9 mouse cellular contexts compared by ENCODE assay signal in genomic region chr12:44330216-44330719, GRCm38 (mm10). TPM values are rescaled to one million over a fixed set of nuclear protein-coding genes. Genes with fewer than 3 reads are reported as not detected.
A peak's percentile ranks its signal among the peaks of the same experiment; 100 is the strongest.
DNase-seq lines count a peak whose midpoint lies in the region; ATAC-seq and TF ChIP-seq lines count a peak whose summit lies in the region.
"Had no signal": no experiment of that assay in that cellular context is flagged by ENCODE, and none has a peak within 500 bp of the region (broad histone marks: within the 10 kb centered on the region; RNA-seq: fewer than 3 reads in every experiment).

No protein-coding gene starts in this region.

- DNase-seq in heart, adult 8-10 months (ENCODE audit: low spot score) = no peak
- DNase-seq in embryonic facial prominence, embryonic 10.5 days (ENCODE audit: low spot score) = peak; percentile 19
- peak; percentile 29 for DNase-seq in limb, embryonic 11.5 days (ENCODE audit: low spot score)
- no peak for DNase-seq in gastrocnemius, adult 8-10 months (ENCODE audit: low spot score in 2 of 2)
- DNase-seq in ovary, postnatal 14 days (ENCODE audit: low spot score) = no peak

- peak overlapping the region; percentile 63 for H3K4me3 ChIP-seq in heart, embryonic 12.5 days
- peak overlapping the region; percentile 88 for H3K4me3 ChIP-seq in E14TG2a.4 (replicated peaks; ENCODE audit: low read length)
- peak overlapping the region; percentile 76 for H3K4me3 ChIP-seq in embryonic facial prominence, embryonic 10.5 days
- peak overlapping the region; percentile 48 for H3K4me3 ChIP-seq in limb, embryonic 11.5 days (ENCODE audit: low read depth, low read length)
- H3K4me3 ChIP-seq in stomach, embryonic 14.5 days (ENCODE audit: low read depth, low read length) = peak overlapping the region; percentile 62

- 2% methylated on average over 9 of the region's 9 CpGs for WGBS in heart, embryonic 12.5 days
- WGBS in embryonic facial prominence, embryonic 10.5 days = 1% methylated on average over 9 of the region's 9 CpGs
- WGBS in limb, embryonic 11.5 days = 2% methylated on average over 9 of the region's 9 CpGs
- 4% methylated on average over 9 of the region's 9 CpGs for WGBS in stomach, embryonic 14.5 days

- no peak overlapping the region; the same call in 1 of the 2 replicates for H3K9ac ChIP-seq in heart, embryonic 12.5 days
- H3K9ac ChIP-seq in limb, embryonic 11.5 days (ENCODE audit: low read length) = no peak overlapping the region
- H3K9ac ChIP-seq in stomach, embryonic 14.5 days (replicated peaks; ENCODE audit: low read depth, low read length) = no peak overlapping the region

- H3K9me3 ChIP-seq in heart, embryonic 12.5 days (replicated peaks) = no peaks in the 10 kb centered on the region
- no peaks in the 10 kb centered on the region for H3K9me3 ChIP-seq in E14TG2a.4 (ENCODE audit: low read length)
- no peaks in the 10 kb centered on the region for H3K9me3 ChIP-seq in embryonic facial prominence, embryonic 10.5 days
- H3K9me3 ChIP-seq in limb, embryonic 11.5 days (ENCODE audit: control insufficient read depth, low read length) = no peaks in the 10 kb centered on the region
- no peaks in the 10 kb centered on the region for H3K9me3 ChIP-seq in stomach, embryonic 14.5 days (ENCODE audit: control insufficient read depth, low read depth, low read length)

- H3K27me3 ChIP-seq in heart, embryonic 12.5 days (replicated peaks) = peaks cover 31% of the 10 kb centered on the region
- H3K27me3 ChIP-seq in E14TG2a.4 (ENCODE audit: insufficient read depth, low read length) = peaks cover 45% of the 10 kb centered on the region
- H3K27me3 ChIP-seq in embryonic facial prominence, embryonic 10.5 days (replicated peaks; ENCODE audit: low read depth, poor library complexity, severe bottlenecking) = peaks cover 54% of the 10 kb centered on the region
- H3K27me3 ChIP-seq in limb, embryonic 11.5 days (ENCODE audit: control insufficient read depth, insufficient read depth, low read length) = peaks cover 21% of the 10 kb centered on the region
- H3K27me3 ChIP-seq in stomach, embryonic 14.5 days (ENCODE audit: control insufficient read depth, insufficient read depth, low read length) = 0 out of 2 replicates have a peak, but pooled peaks cover 2% of the 10 kb centered on the region

- H3K4me2 ChIP-seq in heart, embryonic 12.5 days = peak overlapping the region; percentile 99
- H3K4me2 ChIP-seq in limb, embryonic 11.5 days (ENCODE audit: low read depth, severe bottlenecking) = peak overlapping the region; percentile 97
- peak overlapping the region; percentile 98 for H3K4me2 ChIP-seq in stomach, embryonic 14.5 days (replicated peaks; ENCODE audit: low read depth, low read length)

- no peak overlapping the region for H3K27ac ChIP-seq in heart, embryonic 12.5 days (ENCODE audit: poor library complexity, severe bottlenecking)
- peak overlapping the region; percentile 81 for H3K27ac ChIP-seq in embryonic facial prominence, embryonic 10.5 days (replicated peaks)
- no peak overlapping the region for H3K27ac ChIP-seq in limb, embryonic 11.5 days (replicated peaks; ENCODE audit: low read depth, low read length)
- H3K27ac ChIP-seq in stomach, embryonic 14.5 days (ENCODE audit: low read length) = no peak overlapping the region

- H3K36me3 ChIP-seq in heart, embryonic 12.5 days = no peaks in the 10 kb centered on the region
- no peaks in the 10 kb centered on the region for H3K36me3 ChIP-seq in E14TG2a.4 (ENCODE audit: insufficient read depth, low read length)
- H3K36me3 ChIP-seq in embryonic facial prominence, embryonic 10.5 days (replicated peaks) = no peaks in the 10 kb centered on the region
- no peaks in the 10 kb centered on the region for H3K36me3 ChIP-seq in limb, embryonic 11.5 days (ENCODE audit: control insufficient read depth, insufficient read depth, low read length)
- no peaks in the 10 kb centered on the region for H3K36me3 ChIP-seq in stomach, embryonic 14.5 days (ENCODE audit: control insufficient read depth, insufficient read depth, low read length)

- peaks cover 8% of the 10 kb centered on the region; the same call in 1 of the 2 replicates for H3K4me1 ChIP-seq in heart, embryonic 12.5 days (replicated peaks)
- H3K4me1 ChIP-seq in E14TG2a.4 (replicated peaks; ENCODE audit: low read depth, low read length) = peaks cover 23% of the 10 kb centered on the region
- H3K4me1 ChIP-seq in embryonic facial prominence, embryonic 10.5 days = peaks cover 20% of the 10 kb centered on the region
- 0 out of 2 replicates have a peak, but pooled peaks cover 4% of the 10 kb centered on the region for H3K4me1 ChIP-seq in limb, embryonic 11.5 days (ENCODE audit: control insufficient read depth, insufficient read depth, low read length)
- H3K4me1 ChIP-seq in stomach, embryonic 14.5 days (ENCODE audit: control insufficient read depth, insufficient read depth, low read length) = no peaks in the 10 kb centered on the region

- ATAC-seq in heart, embryonic 12.5 days (ENCODE audit: insufficient number of reproducible peaks, low FRiP score) = no peak
- ATAC-seq in limb, embryonic 11.5 days (ENCODE audit: insufficient number of reproducible peaks, low FRiP score, low TSS enrichment, low read depth) = no peak
- ATAC-seq in stomach, embryonic 14.5 days (ENCODE audit: insufficient number of reproducible peaks, insufficient read depth, low FRiP score, low read depth) = no peak

- TF ChIP-seq CTCF in E14TG2a.4 (conservative IDR thresholded peaks at IDR 0.05; ENCODE audit: low read length) = 0 out of 2 replicates have a peak, but pooled peaks have one; percentile 3

RNA-seq across cellular contexts. Expression of gene Nrcam, which starts 1.6 kb away (rescaled TPM):
- polyA plus RNA-seq in heart, embryonic 12.5 days (2016; fragmentation: Nextera tagmentation; extraction: Ambion mirVana) = 0.92 and 1.4 TPM in 2 replicates
- under 1 TPM in 3 of 4 experiments, not detected in 1; 0.22 to 0.69 (median 0.55) TPM for total RNA-seq in heart, adult 8-10 months (2022)
- 14.5 and 15.2 TPM in 2 replicates for polyA plus RNA-seq in embryonic facial prominence, embryonic 10.5 days (2016; fragmentation: Nextera tagmentation; extraction: Ambion mirVana)
- 1.6 and 1.9 TPM in 2 replicates for polyA plus RNA-seq in limb, embryonic 11.5 days (2014; fragmentation: Nextera tagmentation; extraction: Ambion mirVana)
- polyA plus RNA-seq in stomach, embryonic 14.5 days (2014; fragmentation: Nextera tagmentation; extraction: Ambion mirVana) = 10.1 and 10.5 TPM in 2 replicates
- under 1 TPM; 0.29 to 0.75 (median 0.57) TPM for total RNA-seq in gastrocnemius, adult 8-10 months (2022)
- total RNA-seq: hematopoietic stem cell, adult 5-6 weeks had no signal

Comparison
In these comparisons a context has a peak if more than half of its experiments do, and no peak if none do; other contexts are left out.
1. DNase-seq: peak in embryonic facial prominence, embryonic 10.5 days (single experiment) and limb, embryonic 11.5 days (single experiment); none in heart, adult 8-10 months (single experiment), gastrocnemius, adult 8-10 months (0 of 2) and ovary, postnatal 14 days (single experiment).
2. Peak in every context shown above with its lines, with median percentiles within 50 percentile points of each other: H3K4me2 ChIP-seq and H3K4me3 ChIP-seq.